Mouse (Mus musculus) embryonic facial prominence, embryonic 14.5 days (tissue): ENCODE measurements at regions not wholly inside any gene's neighbourhood (a gene's known extent, or its start where the extent isn't known, plus 50 kb on each side); places are given as distances from the start of the nearest gene placed in this dataset.

ENCODE experiments used
- ATAC-seq: fragments of 200-750 bp; cut with Nextera tagmentation; 2 replicates; pipeline ENCODE4 v1.8.0; 2017; ENCODE audit warnings: low read depth, moderate number of reproducible peaks, moderate TSS enrichment
- DNase-seq: peaks from one replicate; pipeline ENCODE4 v3.0.0-alpha.2; 2015; ENCODE audit warnings: low spot score
- H3K27ac ChIP-seq: fragments of 300-500 bp; sonication (generic); replicated peaks from 2 replicates; pipeline ENCODE4 v1.5.1; 2014; ENCODE audit warnings: low read depth, mild to moderate bottlenecking, low read length, moderate library complexity
- H3K27me3 ChIP-seq: fragments of 300-500 bp; sonication (generic); replicated peaks from 2 replicates; pipeline ENCODE4 v1.6.1; 2014; ENCODE audit warnings: low read length; ENCODE audit not compliant: control insufficient read depth, insufficient read depth
- H3K36me3 ChIP-seq: fragments of 300-500 bp; sonication (generic); 2 replicates; pipeline ENCODE4 v1.6.1; 2014; ENCODE audit warnings: low read length, mixed read lengths; ENCODE audit not compliant: control insufficient read depth, insufficient read depth
- H3K4me1 ChIP-seq: fragments of 300-500 bp; sonication (generic); 2 replicates; pipeline ENCODE4 v1.6.1; 2014; ENCODE audit warnings: antibody characterized with exemption, low read length; ENCODE audit not compliant: control insufficient read depth, insufficient read depth
- H3K4me2 ChIP-seq: fragments of 300-500 bp; sonication (generic); 2 replicates; pipeline ENCODE4 v1.6.1; 2014; ENCODE audit warnings: low read depth, mild to moderate bottlenecking, low read length, moderate library complexity, mixed read lengths
- H3K4me3 ChIP-seq: fragments of 300-500 bp; sonication (generic); 2 replicates; pipeline ENCODE4 v1.5.1; 2014; ENCODE audit warnings: low read depth, mild to moderate bottlenecking, low read length
- H3K9ac ChIP-seq: fragments of 300-500 bp; sonication (generic); 2 replicates; pipeline ENCODE4 v1.6.1; 2014; ENCODE audit warnings: low read depth, mild to moderate bottlenecking, low read length, moderate library complexity, mixed read lengths
- H3K9me3 ChIP-seq: fragments of 300-500 bp; sonication (generic); 2 replicates; pipeline ENCODE4 v1.6.1; 2016; ENCODE audit warnings: low read length; ENCODE audit not compliant: control insufficient read depth
- WGBS: fragments of 180-500 bp; shearing (Covaris S2); extraction: QIAGEN DNeasy Blood & Tissue Kit; methylation state at CpG from one replicate; pipeline ENCODE4 v1.1.7; 2014; 5-methylcytosine and 5-hydroxymethylcytosine counted together

GRCm38 (mm10) chr2:9467573-9467972 is 413.5 kb upstream of the 4930412O13Rik start:
- no peaks in the 10 kb centered on the region for H3K27me3 ChIP-seq
- no peaks in the 10 kb centered on the region for H3K9me3 ChIP-seq
- no peaks in the 10 kb centered on the region for H3K36me3 ChIP-seq
- H3K4me3 ChIP-seq = no peak overlapping the region
- ATAC-seq (no peak), DNase-seq (no peak)
- H3K4me1 ChIP-seq = no peaks in the 10 kb centered on the region
- H3K4me2 ChIP-seq = no peak overlapping the region
- H3K9ac ChIP-seq = no peak overlapping the region
- 76% methylated on average over 2 of the region's 2 CpGs for WGBS
- H3K27ac ChIP-seq = no peak overlapping the region

- Histone ChIP-seq H3K27ac (no peak overlapping the region), H3K4me1 (no peaks in the 10 kb centered on the region), H3K9me3 (no peaks in the 10 kb centered on the region), H3K36me3 (no peaks in the 10 kb centered on the region), H3K4me3 (no peak overlapping the region), H3K4me2 (no peak overlapping the region), H3K27me3 (no peaks in the 10 kb centered on the region), H3K9ac (no peak overlapping the region)
- DNase-seq (peak; percentile 12), ATAC-seq (no peak)
- WGBS = 61% methylated on average over 3 of the region's 3 CpGs
Observed at GRCm38 (mm10) chr2:9468651-9469050, 412.4 kb upstream of the 4930412O13Rik start.

GRCm38 (mm10) chr2:9481678-9482345 is 399.2 kb upstream of the 4930412O13Rik start:
- DNase-seq (peak; percentile 10), ATAC-seq (no peak)
- Histone ChIP-seq H3K27me3 (no peaks in the 10 kb centered on the region), H3K9me3 (no peaks in the 10 kb centered on the region), H3K4me2 (no peak overlapping the region), H3K36me3 (no peaks in the 10 kb centered on the region), H3K9ac (no peak overlapping the region), H3K4me1 (no peaks in the 10 kb centered on the region), H3K4me3 (no peak overlapping the region), H3K27ac (no peak overlapping the region)
- 64% methylated on average over 7 of the region's 7 CpGs for WGBS

GRCm38 (mm10) chr2:9487381-9487914 is 393.6 kb upstream of the 4930412O13Rik start:
- no peak overlapping the region for H3K4me3 ChIP-seq
- no peak overlapping the region for H3K9ac ChIP-seq
- no peaks in the 10 kb centered on the region for H3K9me3 ChIP-seq
- no peak overlapping the region for H3K4me2 ChIP-seq
- no peaks in the 10 kb centered on the region for H3K27me3 ChIP-seq
- H3K36me3 ChIP-seq = no peaks in the 10 kb centered on the region
- DNase-seq (peak; percentile 22), ATAC-seq (no peak)
- H3K4me1 ChIP-seq = no peaks in the 10 kb centered on the region
- 83% methylated on average over 7 of the region's 7 CpGs for WGBS
- H3K27ac ChIP-seq = no peak overlapping the region

- ATAC-seq (no peak), DNase-seq (no peak)
- Histone ChIP-seq H3K4me2 (no peak overlapping the region), H3K36me3 (no peaks in the 10 kb centered on the region), H3K4me3 (no peak overlapping the region), H3K27ac (no peak overlapping the region), H3K4me1 (no peaks in the 10 kb centered on the region), H3K27me3 (no peaks in the 10 kb centered on the region), H3K9ac (no peak overlapping the region), H3K9me3 (no peaks in the 10 kb centered on the region)
- WGBS = 47% methylated on average over 6 of the region's 6 CpGs
Observed at GRCm38 (mm10) chr2:9493606-9494145, 387.4 kb upstream of the 4930412O13Rik start.

- ATAC-seq (no peak), DNase-seq (no peak)
- no peak overlapping the region for H3K4me2 ChIP-seq
- no peaks in the 10 kb centered on the region for H3K27me3 ChIP-seq
- WGBS = 86% methylated on average over 1 of the region's 1 CpGs
- H3K4me3 ChIP-seq = no peak overlapping the region
- H3K27ac ChIP-seq = no peak overlapping the region
- no peaks in the 10 kb centered on the region for H3K4me1 ChIP-seq
- H3K9ac ChIP-seq = no peak overlapping the region
- H3K9me3 ChIP-seq = no peaks in the 10 kb centered on the region
- no peaks in the 10 kb centered on the region for H3K36me3 ChIP-seq
Observed at GRCm38 (mm10) chr2:9520045-9520444, 361.0 kb upstream of the 4930412O13Rik start.

- Histone ChIP-seq H3K27ac (no peak overlapping the region), H3K36me3 (no peaks in the 10 kb centered on the region), H3K9ac (no peak overlapping the region), H3K27me3 (no peaks in the 10 kb centered on the region), H3K4me1 (no peaks in the 10 kb centered on the region), H3K4me3 (no peak overlapping the region), H3K4me2 (no peak overlapping the region), H3K9me3 (no peaks in the 10 kb centered on the region)
- WGBS = 85% methylated on average over 3 of the region's 3 CpGs
- no peak for ATAC-seq
- no peak for DNase-seq
Observed at GRCm38 (mm10) chr2:9525910-9526309, 355.1 kb upstream of the 4930412O13Rik start.

GRCm38 (mm10) chr2:9535141-9535658 is 345.9 kb upstream of the 4930412O13Rik start:
- H3K27ac ChIP-seq = no peak overlapping the region
- WGBS = 95% methylated on average over 2 of the region's 2 CpGs
- no peaks in the 10 kb centered on the region for H3K27me3 ChIP-seq
- no peak for ATAC-seq
- H3K36me3 ChIP-seq = no peaks in the 10 kb centered on the region
- no peaks in the 10 kb centered on the region for H3K9me3 ChIP-seq
- H3K4me1 ChIP-seq = no peaks in the 10 kb centered on the region
- H3K9ac ChIP-seq = no peak overlapping the region
- no peak for DNase-seq
- H3K4me2 ChIP-seq = no peak overlapping the region
- H3K4me3 ChIP-seq = no peak overlapping the region
